Mouse (Mus musculus): ENCODE results near the gene Efcab2. TPM values are rescaled to one million over a fixed set of nuclear protein-coding genes. Genes with fewer than 3 reads are reported as not detected.

Efcab2 gene
- polyA plus RNA-seq, 1 experiment: 15.2 TPM

DNA sequence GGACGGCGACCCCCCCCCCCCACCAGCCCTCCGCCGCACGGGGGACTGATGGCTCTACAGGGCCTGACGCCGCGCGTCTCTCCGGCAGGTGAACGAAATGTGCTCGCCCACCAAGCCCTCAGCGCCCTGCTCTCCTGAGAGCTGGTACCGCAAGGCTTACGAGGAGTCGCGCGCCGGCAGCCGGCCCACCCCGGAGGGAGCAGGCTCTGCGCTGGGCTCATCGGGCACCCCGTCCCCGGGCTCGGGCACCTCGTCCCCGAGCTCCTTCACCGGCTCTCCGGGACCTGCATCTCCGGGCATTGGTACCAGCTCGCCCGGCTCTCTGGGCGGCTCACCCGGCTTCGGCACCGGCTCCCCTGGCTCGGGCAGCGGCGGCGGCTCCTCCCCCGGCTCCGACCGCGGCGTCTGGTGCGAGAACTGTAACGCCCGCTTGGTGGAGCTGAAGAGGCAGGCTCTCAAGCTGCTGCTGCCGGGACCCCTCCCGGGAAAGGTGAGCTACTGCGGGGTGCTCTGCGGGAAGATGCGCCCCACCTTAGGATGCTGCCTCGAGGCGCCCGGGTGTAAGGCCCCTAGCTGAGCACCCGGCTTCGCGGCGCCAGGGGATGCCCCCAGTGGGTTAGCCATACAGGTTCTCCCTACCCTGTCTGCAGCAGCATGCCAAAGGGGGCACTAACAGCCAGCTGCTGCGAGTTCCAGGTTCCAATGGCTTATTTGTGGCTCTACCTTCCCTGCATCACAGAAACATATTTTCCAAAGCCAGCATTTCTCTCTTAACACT lies 124.6 kb downstream of the Efcab2 start:
- H3K36me3 ChIP-seq (ENCODE audit: control insufficient read depth, insufficient read depth, low read length): no peaks in the 10 kb centered on the region
- H3K27ac ChIP-seq (ENCODE audit: control insufficient read depth, insufficient read depth, low read depth, low read length): no peak overlapping the region
- H3K4me3 ChIP-seq (ENCODE audit: control insufficient read depth, low read depth, low read length): peak overlapping the region; percentile 81
- TF ChIP-seq POLR2A (IDR thresholded peaks at IDR 0.05; ENCODE audit: control insufficient read depth, low read depth, low read length) (no peak), CTCF (IDR thresholded peaks at IDR 0.05; ENCODE audit: control insufficient read depth, insufficient read depth, insufficient replicate concordance, low read depth, low read length) (peak; percentile 37; the same call in 1 of the 2 replicates)
- H3K4me1 ChIP-seq (ENCODE audit: control insufficient read depth, insufficient read depth, low read length): peaks cover 19% of the 10 kb centered on the region
- no peaks in the 10 kb centered on the region; the same call in 1 of the 2 replicates for H3K27me3 ChIP-seq (ENCODE audit: control insufficient read depth, insufficient read depth, low read length)

Other genes with a start within 250 kb of the Efcab2 start
- gene Desi2, start 218.7 kb upstream of the Efcab2 start, polyA plus RNA-seq (2012; rRNA removed): 7.4 and 7.5 TPM in 2 replicates
- 15.3 and 21.8 TPM in 2 replicates for gene Cox20, start 87.0 kb upstream of the Efcab2 start, polyA plus RNA-seq (2012; rRNA removed)
- gene Hnrnpu, start 68.3 kb upstream of the Efcab2 start, polyA plus RNA-seq (2012; rRNA removed): 137 and 147 TPM in 2 replicates
- 0.25 and 0.43 TPM in 2 replicates for gene Kif26b, start 123.0 kb downstream of the Efcab2 start, polyA plus RNA-seq (2012; rRNA removed)